Mouse (Mus musculus): ENCODE measurements around the gene Pctp.
A peak's percentile ranks its signal among the peaks of the same experiment; 100 is the strongest.

Gene Pctp

DNA sequence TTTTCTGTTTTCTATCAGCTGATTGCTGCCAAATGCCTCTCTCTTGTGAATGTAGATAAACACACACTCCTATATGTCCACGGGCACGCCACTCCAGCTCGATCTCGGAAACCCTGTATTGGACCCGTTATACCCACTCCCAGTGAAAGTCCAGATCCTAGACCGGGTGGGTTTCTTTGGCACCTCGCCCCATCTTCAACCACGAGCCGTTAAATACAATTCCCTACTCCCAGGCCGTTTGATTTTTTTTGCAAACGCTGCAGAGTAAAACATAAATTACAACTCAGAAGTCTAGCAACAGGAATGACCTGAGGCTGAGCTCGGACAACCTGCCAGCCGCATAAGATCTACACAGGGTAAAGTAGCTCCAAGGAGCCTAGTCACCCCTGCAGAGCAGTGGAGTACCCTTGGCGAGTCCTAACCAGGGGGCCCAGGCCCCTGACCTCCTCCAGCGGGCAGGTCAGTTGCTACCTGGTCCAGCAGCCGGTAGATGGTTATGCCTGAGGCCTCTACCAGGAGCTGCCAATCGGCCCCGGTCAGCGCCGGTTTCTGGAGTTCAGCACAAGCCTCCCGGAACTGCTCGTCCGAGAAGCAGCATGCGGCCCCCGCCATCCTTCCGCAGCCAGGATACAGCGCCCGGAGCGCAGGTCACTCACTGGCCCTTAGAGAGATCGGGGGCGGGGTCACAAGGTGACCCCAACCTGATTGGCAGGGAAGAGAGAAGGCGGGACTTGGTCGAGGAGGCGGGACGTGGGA, at the start of gene Pctp:
Gene Pctp (minus strand): TSS at position 664 of the 756 bp plus-strand sequence.
- peak; percentile 86 for DNase-seq (ENCODE audit: extremely low spot score, low spot score)

DNA sequence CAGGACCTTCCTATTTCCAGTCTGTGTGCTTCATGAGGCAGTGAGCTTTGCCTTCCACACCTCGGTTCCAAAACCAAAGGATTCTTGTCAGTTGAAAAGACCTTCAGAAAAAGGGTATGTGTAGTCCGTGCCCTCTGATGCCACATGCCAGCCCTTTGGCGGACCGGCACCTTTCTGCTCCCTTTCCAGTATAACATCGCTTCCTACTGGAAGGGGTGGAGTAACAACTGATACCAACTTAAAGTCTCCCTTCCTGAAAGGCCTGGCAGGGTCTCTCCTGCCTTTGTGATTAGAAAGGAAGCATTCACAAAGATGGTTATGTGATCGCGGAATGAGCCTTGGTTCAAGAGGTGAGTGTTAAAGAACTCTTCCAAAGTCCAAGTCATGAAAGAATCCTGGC, 47.3 kb upstream of the Pctp start:
- no peak for DNase-seq (ENCODE audit: extremely low spot score, low spot score)

DNA sequence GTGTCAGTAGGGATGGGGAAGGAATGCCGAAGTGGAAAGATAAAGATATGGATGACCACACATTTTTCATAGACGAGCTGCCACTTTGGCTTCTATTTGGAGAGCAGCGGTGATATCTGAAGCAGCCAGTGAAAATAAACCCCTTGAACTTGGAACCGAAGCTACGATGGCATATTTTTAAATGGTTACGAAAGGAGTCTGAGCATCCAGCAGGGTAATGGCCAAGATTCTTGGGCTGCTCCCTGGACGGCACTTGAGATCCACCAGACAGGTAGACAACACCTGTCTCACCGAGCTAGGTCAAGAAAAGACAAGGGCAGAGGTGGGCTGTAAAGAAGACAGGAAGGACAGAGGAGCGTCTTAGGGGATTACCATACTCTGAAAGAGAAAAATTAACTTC, 44.6 kb upstream of the Pctp start:
- no peak for DNase-seq (ENCODE audit: extremely low spot score, low spot score)

DNA sequence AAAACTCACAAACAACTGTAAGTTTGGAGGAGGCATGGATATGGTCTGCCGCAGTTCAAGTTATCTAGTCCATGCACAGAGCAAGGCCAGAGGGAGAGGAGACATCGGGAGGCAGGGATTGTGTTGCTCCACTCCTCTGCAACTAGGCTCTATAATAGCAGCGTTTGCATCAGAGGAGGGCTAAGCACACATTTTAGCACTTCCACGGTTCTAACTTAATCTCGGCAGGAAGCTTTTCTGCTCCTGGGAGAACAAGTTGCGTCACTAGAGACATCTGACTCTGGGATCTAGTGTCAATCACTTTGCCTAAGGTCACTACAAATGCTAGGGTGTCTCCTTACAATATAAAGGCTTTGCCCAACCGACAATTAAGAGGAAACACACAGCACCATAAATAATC, 43.5 kb upstream of the Pctp start:
- DNase-seq (ENCODE audit: extremely low spot score, low spot score): no peak

DNA sequence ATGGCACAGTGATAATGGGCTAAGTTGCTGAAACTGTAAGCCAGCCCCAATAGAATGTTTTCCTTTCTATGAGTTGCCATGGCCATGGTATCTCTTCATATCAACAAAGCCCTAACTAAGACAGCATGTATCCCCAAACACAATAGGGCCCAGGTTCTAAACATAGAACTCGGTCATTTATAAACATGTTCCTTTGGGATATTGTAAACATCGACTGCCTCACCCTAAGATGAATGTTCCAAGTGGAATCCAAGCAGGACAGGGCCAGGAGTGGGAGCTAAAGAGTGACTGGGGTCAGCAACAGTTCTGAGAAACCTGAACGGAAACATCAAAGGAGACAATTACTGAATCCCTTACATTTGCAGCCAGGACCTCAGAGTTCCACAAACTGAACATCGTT, 41.8 kb upstream of the Pctp start:
- no peak for DNase-seq (ENCODE audit: extremely low spot score, low spot score)

DNA sequence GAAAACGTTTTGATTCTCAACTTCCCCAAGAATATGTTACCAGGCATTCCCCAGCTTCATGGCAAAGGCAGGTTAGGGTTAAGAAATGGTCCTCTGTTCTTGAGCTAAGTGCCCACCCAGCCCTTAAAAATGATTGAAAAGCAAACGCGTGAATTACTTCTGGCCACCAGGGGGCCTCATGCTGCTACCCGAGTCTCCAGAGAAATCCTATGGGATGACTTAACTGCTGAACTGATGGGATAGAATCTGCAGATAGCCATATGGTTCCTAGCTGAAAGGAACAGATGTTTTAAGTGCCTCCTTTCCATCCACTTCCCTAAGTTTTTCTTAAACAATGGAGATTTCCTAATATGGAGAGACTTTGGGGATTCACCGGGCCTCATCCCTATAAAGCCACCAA, 35.3 kb upstream of the Pctp start:
- peak; percentile 55 for DNase-seq (ENCODE audit: extremely low spot score, low spot score)

DNA sequence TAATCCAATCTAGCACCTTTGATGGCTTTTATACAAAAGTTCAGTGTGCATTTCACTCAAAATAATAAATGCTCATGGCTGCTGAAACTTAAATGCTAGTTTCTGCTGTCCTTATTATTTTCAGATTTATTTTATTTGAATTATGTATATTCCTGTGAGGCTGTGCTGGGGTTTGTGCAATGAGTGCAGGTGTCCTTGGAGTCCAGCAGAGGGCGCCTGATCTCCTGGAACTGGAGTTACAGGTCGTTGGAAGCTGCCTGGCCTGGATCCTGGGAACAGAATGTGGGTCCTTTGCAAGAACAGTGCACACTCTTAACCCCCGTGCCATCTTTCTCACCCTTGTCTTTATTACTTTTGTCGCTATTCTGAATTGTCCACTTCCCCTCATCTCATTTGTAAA, 33.7 kb upstream of the Pctp start:
- DNase-seq (ENCODE audit: extremely low spot score, low spot score): no peak

DNA sequence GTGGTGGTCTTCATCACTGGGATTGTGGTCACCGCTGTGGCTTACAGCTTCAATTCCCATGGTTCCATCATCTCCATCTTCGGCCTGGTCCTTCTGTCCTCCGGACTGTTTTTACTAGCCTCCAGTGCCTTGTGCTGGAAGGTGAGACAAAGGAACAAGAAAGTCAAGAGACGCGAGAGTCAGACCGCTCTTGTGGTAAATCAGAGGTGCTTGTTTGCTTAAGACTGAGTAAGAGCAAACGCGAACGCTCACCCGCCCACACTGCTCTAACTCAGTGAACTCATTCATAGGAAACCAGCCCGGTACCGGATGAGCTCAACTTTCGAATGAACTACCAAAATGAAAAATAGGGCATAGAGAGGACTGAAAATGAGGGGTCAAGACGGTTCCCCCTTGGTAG, 32.8 kb upstream of the Pctp start:
- DNase-seq (ENCODE audit: extremely low spot score, low spot score): no peak

DNA sequence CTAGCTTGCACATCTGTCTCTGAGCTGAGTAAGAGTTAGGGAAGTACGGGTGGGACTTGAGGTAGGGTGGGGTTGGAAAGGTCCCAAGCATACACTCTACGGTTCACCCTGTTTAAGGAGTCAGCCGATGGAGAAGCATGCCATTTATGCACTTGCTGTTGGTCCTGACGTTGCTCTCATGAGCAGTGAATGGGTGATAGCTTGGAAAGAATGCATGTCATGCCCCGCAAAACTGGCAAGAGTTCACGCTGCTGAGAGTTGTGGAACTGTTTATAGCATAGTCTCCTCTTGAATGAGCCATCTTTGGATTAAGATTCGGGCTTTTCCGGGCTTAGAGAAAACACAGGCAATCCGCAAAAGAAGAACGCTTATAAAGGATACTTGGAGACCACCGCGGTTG, 32.0 kb upstream of the Pctp start:
- no peak for DNase-seq (ENCODE audit: extremely low spot score, low spot score)

DNA sequence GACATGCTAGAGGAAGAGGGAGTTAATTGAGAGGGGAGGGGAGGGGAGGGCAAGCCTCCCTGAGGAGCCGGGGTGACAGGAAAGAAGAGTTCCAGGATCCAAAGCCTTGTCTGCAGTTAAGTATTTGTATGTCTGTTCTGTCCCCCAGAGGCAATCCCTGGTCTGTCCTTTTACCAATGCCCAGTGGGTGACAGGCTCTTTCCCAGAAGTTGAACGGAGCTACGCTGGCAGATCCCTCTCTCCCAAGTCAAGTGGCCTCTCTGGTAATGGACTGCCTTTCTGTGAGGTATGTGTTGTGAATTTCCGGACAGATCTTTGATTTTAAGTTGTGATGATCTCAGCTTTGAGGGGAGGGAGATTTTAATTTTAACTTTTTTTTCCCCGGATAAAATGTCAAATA, 30.7 kb upstream of the Pctp start:
- no peak for DNase-seq (ENCODE audit: extremely low spot score, low spot score)

DNA sequence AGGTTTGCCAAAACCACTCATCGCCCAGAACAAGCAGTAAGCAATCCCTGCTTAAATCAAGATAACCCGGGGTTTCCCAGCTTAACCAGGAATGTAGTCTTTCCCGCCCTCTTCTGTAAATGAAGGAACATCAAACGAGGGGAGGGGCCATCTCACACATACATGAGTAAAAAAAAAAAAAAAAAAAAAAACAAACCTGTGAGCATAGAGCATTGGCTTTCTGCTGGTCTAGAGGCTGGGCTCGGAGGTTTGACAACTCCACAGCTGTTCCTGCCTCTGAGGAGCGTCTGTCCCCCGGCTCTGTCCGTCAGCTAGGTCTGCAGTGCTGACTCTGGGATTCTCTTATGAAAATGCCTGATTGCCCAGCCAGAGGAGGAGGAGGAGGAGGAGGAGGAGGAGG, 30.1 kb upstream of the Pctp start:
- DNase-seq (ENCODE audit: extremely low spot score, low spot score): no peak

DNA sequence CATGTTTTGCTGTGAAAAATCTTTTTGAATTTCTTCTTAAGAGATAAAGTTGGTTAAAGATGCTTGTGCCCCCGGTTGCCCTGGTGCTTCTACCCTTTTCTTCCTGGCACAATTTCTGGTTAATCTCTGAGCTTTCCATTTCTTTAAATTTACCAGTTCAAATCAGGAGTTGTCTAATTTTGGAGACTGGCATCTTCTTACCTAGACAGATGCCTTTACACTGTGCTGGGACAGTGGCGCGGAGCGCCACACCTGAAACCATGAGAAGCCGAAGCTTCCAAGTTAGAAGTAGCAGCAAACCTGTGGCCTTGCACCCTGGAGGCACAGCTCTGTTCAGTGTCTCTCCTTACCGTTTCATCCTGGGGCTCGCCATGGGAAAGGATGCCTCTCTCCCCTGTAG, 28.4 kb upstream of the Pctp start:
- DNase-seq (ENCODE audit: extremely low spot score, low spot score): no peak

DNA sequence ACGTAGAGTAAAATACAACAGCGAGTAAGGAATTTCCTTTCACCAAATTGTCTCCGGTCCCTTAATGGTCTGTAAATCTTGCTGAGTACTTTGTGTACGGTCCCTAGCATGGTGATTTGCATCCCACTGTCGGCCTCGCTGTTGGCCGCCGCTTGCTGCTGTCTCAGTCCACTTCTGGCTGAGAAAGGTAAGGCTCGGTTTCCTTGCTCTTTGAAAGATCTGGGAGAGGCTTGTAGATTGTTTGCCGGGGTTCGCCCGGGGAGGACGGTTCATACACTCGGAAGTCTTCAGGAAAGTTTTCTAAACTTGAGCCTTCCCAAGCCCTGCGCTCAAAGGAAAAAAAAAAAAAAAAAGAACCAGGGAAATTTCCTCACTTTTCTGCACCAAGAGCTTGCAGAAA, 27.9 kb upstream of the Pctp start:
- peak; percentile 58 for DNase-seq (ENCODE audit: extremely low spot score, low spot score)

DNA sequence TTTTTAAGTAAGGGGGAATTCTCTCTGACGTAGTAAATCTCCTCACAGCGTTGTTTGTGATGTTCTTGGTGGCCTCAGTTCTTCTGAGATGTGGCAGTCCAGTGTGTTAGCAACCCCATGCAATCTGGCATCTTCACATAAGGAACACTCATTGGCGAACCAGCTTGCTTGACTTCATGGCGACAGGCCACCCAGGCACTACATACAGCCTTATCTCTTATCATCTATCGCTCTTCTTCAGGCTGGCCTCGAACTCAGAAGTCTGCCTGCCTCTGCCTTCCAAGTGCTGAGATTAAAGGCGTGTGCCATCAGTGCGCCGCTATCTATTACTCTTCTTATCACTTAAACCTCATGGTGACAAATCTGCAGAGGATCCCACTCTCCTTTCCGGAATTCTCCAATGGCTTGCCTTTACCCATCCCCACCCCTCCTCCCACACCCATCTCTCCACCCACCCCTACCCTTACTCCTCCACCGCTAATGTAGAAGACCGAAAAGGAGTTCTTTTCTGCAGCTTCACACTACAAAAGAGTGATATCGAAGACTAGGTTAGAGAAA, 27.2 kb upstream of the Pctp start, which contains the start of gene Tmem100:
Gene Tmem100 (plus strand): TSS at position 508 of the 558 bp plus-strand sequence.
- no peak for DNase-seq (ENCODE audit: extremely low spot score, low spot score)

DNA sequence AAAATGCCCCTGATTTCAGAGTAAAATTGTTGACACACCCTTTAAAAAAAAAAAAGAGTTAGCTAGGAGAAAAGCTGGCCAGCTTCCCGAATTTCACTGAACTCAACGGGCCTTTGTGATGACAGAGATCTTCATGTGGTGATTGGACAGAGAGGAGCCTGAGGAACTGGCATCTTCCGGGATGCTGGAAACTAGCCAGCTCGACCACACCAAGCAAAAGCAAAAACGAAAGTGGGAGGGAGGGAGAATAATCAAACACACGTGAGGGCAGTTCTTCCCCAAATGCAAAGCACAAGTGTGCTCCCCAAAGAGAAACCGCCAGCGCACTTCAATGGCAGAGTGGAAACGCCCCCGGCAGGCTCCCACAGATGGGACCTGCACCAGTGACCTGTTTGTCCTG, 26.7 kb upstream of the Pctp start:
- DNase-seq (ENCODE audit: extremely low spot score, low spot score): no peak

DNA sequence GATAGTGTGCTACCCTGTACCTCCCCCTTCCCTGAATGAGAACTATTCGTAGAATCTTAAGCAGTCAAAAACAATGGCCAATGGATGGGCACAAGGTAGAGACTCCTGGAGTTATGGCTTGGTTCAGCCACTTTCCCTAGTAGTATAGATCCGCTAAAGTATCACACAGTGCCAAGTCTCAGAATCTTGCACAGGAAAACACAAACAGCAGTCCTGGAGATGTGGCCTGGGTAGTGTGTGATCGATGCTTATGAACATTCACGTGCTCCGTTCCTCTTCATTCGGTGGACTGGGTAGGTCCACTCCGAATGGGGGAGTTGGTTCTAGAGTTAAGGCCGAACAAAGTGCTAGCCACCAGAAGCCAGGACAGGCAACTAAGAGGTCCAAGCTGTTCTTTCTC, 26.1 kb upstream of the Pctp start:
- DNase-seq (ENCODE audit: extremely low spot score, low spot score): no peak

DNA sequence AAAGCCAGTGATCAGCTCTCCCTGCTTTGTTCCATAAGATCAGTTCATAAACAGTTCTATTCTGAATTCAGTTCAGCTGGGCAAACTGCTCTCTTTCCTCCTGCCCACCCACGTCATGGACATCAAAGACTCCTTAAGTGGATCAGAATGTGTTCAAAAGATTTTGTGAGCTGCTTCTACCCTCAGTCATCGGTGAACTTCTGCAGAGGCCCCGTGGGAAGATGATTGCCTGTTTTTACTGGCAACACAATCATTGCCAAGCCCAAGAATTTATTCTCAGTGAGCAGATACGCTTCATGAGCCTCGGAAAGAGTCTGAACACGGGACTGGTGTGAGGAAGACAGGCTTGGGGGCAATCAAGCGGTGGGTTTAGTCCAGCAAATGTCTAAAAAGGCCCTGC, 24.5 kb upstream of the Pctp start:
- no peak for DNase-seq (ENCODE audit: extremely low spot score, low spot score)

DNA sequence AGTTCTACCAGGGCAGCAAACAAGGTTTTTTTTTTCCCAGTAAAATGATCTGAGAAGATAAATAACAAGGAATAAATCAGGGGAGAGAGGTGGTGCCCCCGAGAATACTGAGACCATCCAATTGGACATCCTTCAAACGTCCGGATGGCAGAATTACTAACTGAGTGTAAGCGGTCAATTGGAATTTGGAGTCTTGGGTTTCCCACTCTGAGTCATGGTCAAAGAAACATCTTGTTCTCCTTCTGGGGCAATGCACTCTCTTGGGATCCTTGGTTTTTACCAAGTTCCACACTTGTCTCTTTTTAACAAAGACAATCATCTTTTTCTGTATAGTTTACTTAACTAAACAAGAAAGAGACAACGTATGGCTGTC, 24.1 kb upstream of the Pctp start:
- DNase-seq (ENCODE audit: extremely low spot score, low spot score): no peak

DNA sequence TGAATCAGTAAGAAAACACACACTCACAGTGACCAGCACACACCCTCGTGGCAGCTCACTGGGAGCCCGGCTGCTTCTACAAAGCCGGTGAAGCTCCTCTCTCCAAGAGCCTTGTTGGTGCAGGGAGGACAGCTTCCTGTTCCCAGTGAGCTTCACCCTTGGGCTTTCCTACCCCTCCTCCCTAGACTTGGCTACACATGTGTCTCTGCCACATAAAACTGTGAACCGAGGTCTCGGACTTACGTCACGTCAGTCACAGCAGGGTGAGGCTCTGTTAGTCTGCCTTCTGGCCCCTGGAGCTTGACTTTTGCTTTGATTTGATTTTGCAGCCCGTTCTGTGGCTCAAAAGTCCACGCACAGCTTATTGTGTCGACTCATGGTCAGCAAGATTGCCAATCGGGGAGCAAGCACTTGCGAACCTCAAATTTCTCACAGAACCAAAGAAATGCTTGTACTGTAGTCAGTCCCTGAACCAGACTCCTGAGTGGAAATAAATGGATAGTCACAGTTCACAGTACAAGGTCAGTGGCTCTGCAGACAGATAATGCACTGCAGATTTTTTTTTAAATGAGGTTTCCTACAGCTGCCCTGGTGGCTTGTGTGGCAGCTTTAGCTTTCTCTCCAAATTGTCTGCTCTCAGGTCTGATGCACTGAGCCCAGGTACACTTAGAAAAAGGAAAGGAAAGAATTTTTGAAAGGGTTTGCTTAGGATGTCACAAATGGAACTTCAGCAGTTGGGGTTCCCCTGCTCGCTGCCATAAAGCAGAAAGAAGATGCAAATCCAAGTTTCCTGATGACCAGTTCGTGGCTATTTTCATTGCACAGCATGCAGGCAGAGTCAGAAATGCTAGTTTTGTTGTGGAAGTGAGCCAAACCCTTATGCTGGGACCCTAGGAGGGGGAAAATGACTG, 23.5 kb upstream of the Pctp start:
- no peak for DNase-seq (ENCODE audit: extremely low spot score, low spot score)

DNA sequence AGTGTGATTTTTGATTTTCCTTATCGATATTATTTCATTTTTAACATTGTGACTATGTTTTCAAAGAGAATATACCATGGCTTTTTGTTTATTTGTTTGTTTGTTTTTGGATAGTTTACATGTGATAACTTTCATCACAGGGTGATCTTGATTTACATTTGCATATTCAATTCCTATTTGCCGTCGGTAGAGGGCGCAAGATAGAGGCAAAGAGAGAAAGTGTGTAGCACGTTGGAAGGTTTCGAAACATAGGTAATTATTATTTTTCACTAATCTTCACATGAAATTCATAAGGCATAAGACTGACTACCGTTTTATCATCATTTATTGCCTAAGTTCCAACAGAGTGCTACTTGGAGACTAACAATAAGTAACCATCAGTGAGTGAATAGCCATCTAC, 16.5 kb upstream of the Pctp start:
- no peak for DNase-seq (ENCODE audit: extremely low spot score, low spot score)

DNA sequence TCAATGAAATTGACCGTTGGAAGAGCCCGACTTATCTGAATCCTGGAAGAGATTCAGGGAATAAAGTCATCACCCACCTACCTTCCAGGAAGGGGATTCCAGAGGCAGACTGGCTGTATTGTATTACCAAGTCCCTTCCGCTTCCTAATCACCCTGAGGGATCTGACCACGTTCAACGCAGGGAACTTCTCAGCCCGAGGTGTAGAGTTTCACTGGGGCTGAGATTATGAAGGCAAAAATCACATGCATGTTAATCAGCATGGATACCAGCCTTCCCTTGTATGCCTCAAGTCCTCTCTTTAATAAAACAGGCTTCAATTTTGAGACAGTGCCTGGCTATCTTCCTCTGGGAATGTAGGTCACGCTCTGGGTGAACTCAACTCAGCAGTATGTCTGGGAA, 12.6 kb upstream of the Pctp start:
- DNase-seq (ENCODE audit: extremely low spot score, low spot score): no peak

DNA sequence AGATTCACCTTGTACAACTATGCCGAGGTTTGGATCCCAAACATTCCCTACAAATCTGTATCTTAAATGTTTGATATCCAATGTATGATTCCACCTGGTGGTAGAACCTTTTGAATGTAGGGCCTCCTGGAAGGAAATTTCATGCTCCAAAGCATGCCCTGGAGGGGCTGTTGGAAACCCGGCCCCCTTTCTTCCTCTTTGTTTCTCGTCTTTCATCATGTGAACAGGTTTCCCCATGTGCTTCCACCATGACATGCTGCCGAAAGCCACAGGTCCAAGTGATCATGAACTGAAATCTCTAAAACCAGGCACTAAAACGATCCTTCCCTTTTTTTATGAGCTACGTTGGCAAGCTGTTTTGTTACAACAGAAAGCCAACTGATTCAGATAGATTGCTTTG, 11.0 kb upstream of the Pctp start:
- no peak for DNase-seq (ENCODE audit: extremely low spot score, low spot score)
